Mouse (Mus musculus) CD4-positive helper T cell, adult 2 months (primary cell): Measurements from ENCODE around the gene Ppp6r1.
"Not testable (repeated sequence)": the region's sequence is repeated elsewhere in the genome, so short reads cannot be mapped to it uniquely, and the experiment has no call there.

Experiments
- DNase-seq: peaks from one replicate; pipeline ENCODE4 v3.0.0-alpha.2; 2012; ENCODE audit warnings: low read depth, missing footprints, low spot score

The Ppp6r1 gene

DNA sequence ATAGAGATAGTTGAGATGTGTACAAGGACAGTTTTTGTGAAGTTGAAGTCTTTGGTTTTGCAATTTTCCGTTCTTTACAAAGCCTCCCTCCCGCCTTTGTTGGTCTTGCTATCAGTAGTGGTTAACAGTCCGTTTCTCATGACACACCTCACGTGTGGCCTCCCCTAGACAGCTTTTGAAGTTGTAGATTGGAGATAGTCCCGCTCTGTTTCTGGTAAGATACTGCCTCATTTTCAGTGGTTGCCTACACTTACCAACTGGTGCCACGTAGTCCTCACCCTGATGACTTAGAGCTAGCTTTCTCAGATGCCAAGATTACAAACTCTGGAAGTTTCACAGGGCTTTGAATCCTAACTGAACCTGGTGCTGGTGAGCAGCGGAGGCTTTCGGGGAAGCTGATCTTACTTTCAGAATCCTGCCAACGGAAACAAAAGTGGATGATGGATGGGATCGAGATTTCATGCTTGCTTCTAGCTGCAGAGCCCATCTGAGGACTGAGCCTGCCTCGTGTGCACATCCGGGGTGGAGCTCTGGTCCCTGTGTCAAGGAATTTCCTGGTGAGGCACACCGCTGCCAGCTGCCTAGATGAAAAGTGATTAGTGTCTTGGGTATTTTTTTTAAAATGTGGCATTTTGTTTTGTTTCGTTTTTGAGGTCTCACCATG is 44.9 kb downstream of the Ppp6r1 start:
- peak; percentile 81 for DNase-seq

DNA sequence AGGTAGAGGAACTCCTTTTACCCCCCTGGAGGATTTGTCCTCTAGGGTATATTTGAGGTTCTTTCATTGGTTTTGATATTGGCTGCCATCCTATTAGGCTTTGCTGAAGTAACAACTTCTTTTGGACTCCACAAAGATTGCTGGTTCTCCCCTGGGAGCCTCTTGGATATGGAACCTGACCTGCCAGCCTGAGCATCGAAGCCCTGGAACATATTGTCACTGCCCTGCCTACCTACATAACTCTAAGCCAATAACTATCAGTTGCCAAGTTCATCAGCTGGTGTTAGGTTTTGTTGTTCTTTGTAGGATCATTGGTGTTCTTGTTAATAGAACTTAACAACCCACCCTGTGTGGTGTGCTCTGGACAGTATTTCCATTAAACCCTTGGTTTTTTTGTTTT is 45.9 kb downstream of the Ppp6r1 start:
- DNase-seq: no peak

DNA sequence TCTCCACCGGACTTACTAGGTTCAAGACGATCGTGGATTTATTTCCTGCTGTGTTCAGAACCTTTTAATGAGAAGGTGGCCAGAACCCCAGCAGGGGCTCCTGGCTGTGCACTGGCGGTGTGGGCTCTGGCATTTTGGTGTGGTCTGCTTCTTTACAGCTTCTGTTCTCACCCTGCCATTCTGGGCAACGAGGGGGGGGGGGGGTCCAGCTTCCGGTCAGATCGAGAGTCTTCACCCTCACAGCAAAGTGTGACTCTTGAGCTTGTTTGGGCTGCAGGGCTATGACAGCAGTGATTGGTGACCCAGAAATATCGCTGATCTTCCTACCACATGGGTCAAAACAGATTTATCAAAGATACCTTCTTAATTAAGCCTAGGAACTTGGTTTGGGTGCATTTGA is 46.4 kb downstream of the Ppp6r1 start:
- DNase-seq: no peak

- no peak for DNase-seq
Measured at GRCm38 (mm10) chr7:4611921-4612341, 46.9 kb downstream of the Ppp6r1 start.

- no peak for DNase-seq
Measured at GRCm38 (mm10) chr7:4611511-4611910, 47.3 kb downstream of the Ppp6r1 start.

GRCm38 (mm10) chr7:4608002-4608401 is 50.8 kb downstream of the Ppp6r1 start:
- no peak for DNase-seq

- no peak for DNase-seq
Measured at GRCm38 (mm10) chr7:4603873-4604272, 54.9 kb downstream of the Ppp6r1 start, which contains the start of gene Ptprh. Gene Ptprh (minus strand): TSS chr7:4604041.

GRCm38 (mm10) chr7:4602969-4603368 is 55.9 kb downstream of the Ppp6r1 start:
- no peak for DNase-seq

DNA sequence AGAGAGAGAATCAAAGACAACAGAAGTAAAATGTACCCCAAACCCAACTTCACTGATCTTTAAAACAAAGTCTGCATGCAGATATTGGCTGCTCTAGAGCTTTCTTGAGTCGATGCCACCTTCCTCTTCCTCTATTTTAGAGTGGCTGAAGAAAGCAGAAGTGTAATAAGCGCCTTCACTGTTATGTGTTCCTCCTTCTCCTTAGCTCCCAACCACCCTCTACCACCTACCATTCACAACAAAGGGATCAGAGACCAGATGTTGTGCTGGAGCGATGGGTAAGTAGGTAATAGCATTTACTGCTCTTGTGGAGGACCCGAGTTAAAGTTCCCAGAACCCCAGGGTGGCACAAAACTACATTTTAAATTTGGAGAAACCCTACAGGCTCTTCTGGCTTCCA is 61.8 kb downstream of the Ppp6r1 start:
- not testable (repeated sequence) for DNase-seq
